Mouse (Mus musculus): ENCODE measurements at regions not wholly inside any gene's neighbourhood (a gene's known extent, or its start where the extent isn't known, plus 50 kb on each side); places are given as distances from the start of the nearest gene placed in this dataset.

GRCm38 (mm10) chr17:88325326-88325909 lies 115.1 kb upstream of the Foxn2 start:
- intact Hi-C loops (cut with DNase I) = loop anchor here (10.0 kb wide), 1 partner anchor 179 kb away; no protein-coding TSS in a partner anchor
- no peak for DNase-seq (ENCODE audit: extremely low spot score in 1 of 2, low spot score in 2 of 2)

DNA sequence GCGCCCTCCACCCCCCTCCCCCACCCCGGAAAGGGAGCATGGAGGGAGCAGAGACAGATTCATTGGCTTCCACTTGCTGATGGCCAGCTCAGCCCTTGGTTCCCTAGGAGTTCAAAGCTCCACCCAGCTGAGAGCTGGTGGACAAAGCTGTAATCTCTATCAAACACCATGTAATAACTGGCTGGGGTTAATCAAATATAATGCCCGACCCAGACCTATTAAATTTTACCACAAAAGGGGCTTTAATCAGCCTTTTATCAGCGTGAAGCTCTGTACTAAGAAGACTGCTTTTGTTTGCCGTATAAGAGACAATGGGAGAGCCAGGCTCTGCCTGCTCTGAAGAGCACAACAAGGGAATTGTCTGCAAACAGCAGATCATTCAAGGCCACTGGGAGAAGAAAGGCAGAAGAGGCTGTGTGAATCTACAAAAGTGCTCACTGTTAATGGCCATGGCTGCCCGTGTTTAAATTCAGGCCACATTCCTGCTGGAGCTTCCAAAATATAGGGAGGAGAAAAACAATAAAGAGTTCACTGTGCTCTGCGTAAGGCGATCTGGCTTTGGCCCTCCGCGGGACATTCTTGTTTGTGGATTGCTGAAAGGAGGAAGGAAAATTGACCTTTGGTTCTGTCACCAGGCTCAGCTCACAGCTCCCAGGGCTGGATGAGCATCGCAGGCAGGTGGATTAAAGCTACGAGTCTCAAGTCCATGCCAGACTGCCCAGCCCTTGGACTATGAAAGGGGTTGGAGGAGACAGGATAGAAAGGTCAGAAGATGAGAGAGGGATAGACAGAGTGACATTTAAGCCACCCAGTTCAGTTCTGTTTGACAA lies 114.4 kb upstream of the Foxn2 start:
- intact Hi-C loops (cut with DNase I) = loop anchor here (10.0 kb wide), 1 partner anchor 179 kb away; no protein-coding TSS in a partner anchor
- DNase-seq (ENCODE audit: extremely low spot score in 1 of 2, low spot score in 2 of 2) = peak in 1 of 2 experiments; percentile 34

GRCm38 (mm10) chr17:88326740-88327123 lies 113.8 kb upstream of the Foxn2 start:
- no peak for DNase-seq (ENCODE audit: extremely low spot score in 1 of 2, low spot score in 2 of 2)
- intact Hi-C loops (cut with DNase I) = loop anchor here (10.0 kb wide), 1 partner anchor 178 kb away; no protein-coding TSS in a partner anchor

DNA sequence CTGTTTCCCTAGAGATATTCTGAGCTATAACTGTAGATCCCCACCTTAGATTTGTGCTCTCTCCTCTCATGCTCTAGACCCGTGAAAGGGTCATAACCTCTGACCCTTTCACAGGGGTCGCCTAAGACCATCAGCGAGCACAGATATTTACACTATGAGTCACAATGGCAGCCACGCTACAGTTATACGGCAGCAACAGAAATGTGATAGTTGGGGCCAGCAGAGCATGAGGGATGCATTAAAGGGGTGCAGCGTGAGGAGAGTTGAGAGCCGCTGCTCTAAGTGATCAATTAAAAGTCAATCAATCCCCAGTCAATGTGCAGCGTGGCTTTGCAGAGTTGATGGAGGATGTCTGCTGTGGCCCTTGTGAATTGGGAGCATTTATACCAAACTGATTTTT lies 112.7 kb upstream of the Foxn2 start:
- intact Hi-C loops (cut with DNase I) = loop anchor here (10.0 kb wide), 1 partner anchor 177 kb away; no protein-coding TSS in a partner anchor
- DNase-seq (ENCODE audit: extremely low spot score in 1 of 2, low spot score in 2 of 2) = no peak

DNA sequence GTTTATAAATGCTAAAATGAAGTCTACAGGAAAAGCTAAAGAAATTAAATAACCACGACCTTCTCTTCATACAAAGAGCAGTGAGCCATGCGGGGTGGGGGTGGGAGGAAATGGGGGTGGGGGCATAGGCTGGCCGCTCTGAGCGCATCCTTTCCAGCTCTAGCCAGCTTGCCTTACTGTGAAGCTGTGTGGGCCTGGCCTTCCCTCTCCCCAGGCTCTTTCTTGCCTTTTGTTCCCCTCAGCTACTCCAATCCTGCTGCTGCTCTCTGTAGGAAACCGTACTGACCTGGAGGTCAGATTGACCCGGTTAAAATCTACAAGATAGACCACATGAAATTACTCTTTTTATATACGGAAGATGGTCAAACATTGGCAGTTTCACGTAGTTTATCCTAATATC lies 111.7 kb upstream of the Foxn2 start:
- no peak for DNase-seq (ENCODE audit: extremely low spot score in 1 of 2, low spot score in 2 of 2)
- intact Hi-C loops (cut with DNase I) = loop anchor here (10.0 kb wide), 1 partner anchor 176 kb away; no protein-coding TSS in a partner anchor

- intact Hi-C loops (cut with DNase I) = loop anchor here (10.0 kb wide), 1 partner anchor 175 kb away; no protein-coding TSS in a partner anchor
- DNase-seq (ENCODE audit: extremely low spot score in 1 of 2, low spot score in 2 of 2) = peak in 1 of 2 experiments; percentile 81
Observed at GRCm38 (mm10) chr17:88329715-88330114, 110.8 kb upstream of the Foxn2 start.

GRCm38 (mm10) chr17:88330129-88330528 lies 110.4 kb upstream of the Foxn2 start:
- DNase-seq (ENCODE audit: extremely low spot score in 1 of 2, low spot score in 2 of 2) = no peak
- intact Hi-C loops (cut with DNase I) = no loop called here

GRCm38 (mm10) chr17:88333816-88334215 lies 106.7 kb upstream of the Foxn2 start:
- DNase-seq (ENCODE audit: extremely low spot score in 1 of 2, low spot score in 2 of 2) = no peak
- intact Hi-C loops (cut with DNase I) = no loop called here

- DNase-seq (ENCODE audit: extremely low spot score in 1 of 2, low spot score in 2 of 2) = no peak
- intact Hi-C loops (cut with DNase I) = loop anchor here (5.0 kb wide), 1 partner anchor 78 kb away; no protein-coding TSS in a partner anchor
Observed at GRCm38 (mm10) chr17:88335271-88335670, 105.2 kb upstream of the Foxn2 start.

GRCm38 (mm10) chr17:88336140-88336769 lies 104.3 kb upstream of the Foxn2 start:
- intact Hi-C loops (cut with DNase I) = loop anchor here (5.0 kb wide), 1 partner anchor 79 kb away; no protein-coding TSS in a partner anchor
- DNase-seq (ENCODE audit: extremely low spot score in 1 of 2, low spot score in 2 of 2) = peak; percentile 39 to 61

DNA sequence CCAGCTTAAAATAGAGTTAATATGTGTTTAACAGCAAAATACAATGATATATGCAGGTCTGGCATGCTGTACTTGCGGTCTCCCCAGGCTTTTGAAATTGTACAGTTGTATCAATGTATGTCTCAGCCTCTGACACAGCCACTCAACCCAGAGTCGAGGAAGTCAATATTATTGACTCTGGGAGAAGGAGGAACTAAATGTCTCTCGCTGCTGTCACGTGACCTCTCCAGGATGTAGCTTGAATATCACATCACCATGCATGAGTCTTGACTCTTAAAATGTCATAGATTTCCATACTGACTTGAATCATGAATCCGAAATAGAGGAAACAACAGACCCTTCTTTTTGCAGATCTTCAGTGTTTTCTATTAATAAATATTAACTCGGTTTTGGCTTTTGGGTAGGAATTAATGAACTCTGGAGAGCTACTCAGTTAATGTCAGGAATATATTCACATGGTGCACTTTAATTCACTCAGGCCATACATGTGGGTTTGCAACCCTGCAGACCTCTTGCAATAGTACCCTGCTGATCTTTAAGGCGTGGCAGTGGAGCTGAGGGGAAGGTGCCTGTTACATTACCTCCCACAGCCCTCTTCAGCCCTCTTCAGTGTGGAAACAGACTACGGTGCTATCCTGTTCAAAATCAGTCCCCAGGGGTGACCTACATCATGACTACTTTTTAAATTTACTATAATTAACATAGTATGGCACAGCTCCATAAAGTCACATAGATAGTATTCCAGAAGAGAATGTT lies 102.7 kb upstream of the Foxn2 start:
- no peak for DNase-seq (ENCODE audit: extremely low spot score in 1 of 2, low spot score in 2 of 2)
- intact Hi-C loops (cut with DNase I) = loop anchor here (5.0 kb wide), 1 partner anchor 81 kb away; no protein-coding TSS in a partner anchor

DNA sequence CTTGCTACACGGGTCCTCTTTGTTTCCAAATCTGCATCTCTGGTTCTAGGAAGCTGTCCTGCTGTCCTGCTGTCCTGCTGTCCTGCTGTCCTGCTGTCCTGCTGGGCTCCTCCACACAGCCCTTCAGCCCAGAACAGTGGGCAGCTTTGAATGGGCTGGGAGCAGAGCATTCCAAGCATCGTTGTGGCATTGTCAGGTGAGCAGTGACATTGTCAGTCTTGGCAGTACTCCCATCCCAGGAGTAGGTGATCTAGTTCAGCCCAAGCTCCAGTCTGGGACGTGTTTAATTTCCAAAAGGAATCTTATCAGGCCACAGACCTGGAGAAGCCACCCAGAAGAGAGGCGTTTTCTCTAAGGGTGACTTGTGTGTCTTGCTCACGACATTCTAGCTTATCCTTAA lies 99.4 kb upstream of the Foxn2 start:
- intact Hi-C loops (cut with DNase I) = no loop called here
- DNase-seq (ENCODE audit: extremely low spot score in 1 of 2, low spot score in 2 of 2) = no peak

DNA sequence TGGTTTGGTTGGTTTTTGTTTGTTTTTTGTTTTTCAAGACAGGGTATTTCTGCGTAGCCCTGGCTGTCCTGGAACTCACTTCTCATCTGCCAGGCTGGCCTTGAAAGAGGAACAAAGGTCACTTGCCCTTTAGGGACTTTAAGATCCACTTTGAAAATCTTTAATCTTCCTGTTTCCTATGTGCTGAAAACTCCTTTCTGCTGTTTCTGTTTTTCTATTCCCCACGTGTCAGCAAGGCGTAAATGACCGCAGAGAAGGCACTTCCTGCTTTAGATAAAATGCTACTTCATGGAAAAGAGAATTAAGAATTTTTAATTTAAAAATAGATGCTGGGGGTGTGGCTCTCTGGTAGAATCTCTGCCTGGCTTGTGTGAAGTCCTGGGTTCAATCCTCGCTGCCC lies 98.9 kb upstream of the Foxn2 start:
- intact Hi-C loops (cut with DNase I) = no loop called here
- no peak for DNase-seq (ENCODE audit: extremely low spot score in 1 of 2, low spot score in 2 of 2)

GRCm38 (mm10) chr17:88343091-88343783 lies 97.3 kb upstream of the Foxn2 start:
- no peak for DNase-seq (ENCODE audit: extremely low spot score in 1 of 2, low spot score in 2 of 2)
- intact Hi-C loops (cut with DNase I) = no loop called here

- DNase-seq (ENCODE audit: extremely low spot score in 1 of 2, low spot score in 2 of 2) = no peak
- intact Hi-C loops (cut with DNase I) = no loop called here
Observed at GRCm38 (mm10) chr17:88345433-88345832, 95.1 kb upstream of the Foxn2 start.

GRCm38 (mm10) chr17:88346896-88347295 lies 93.6 kb upstream of the Foxn2 start:
- intact Hi-C loops (cut with DNase I) = no loop called here
- no peak for DNase-seq (ENCODE audit: extremely low spot score in 1 of 2, low spot score in 2 of 2)

DNA sequence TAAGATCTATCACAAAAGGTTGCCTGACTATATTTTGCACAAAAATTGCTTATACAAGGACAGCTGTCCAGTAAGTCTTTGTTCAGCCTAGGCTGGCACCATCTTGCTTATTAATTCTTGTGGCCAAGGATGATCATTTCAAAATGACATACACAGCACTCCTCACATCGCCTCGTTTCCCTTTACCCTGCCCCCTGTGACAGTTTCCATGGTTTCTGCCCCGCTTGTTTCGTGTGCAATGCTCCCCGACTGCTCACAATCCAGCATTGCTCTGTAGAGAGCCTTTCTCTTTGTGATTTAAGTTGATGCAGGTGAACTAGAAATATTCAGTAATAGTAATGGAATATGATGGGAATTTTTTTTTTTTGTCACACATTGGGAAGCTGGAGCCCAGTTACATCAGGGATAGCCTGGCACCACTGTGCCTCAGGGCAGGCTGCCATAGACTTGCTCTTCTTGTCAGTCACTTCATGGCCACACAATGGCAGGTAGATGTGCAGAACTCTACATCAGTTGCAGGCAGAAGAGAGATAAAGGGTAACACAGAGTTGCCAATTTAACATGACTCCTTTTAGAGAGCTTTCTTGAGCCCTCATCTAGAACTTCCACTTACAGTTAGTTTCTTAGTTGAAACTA lies 90.6 kb upstream of the Foxn2 start:
- no peak for DNase-seq (ENCODE audit: extremely low spot score in 1 of 2, low spot score in 2 of 2)
- intact Hi-C loops (cut with DNase I) = no loop called here

DNA sequence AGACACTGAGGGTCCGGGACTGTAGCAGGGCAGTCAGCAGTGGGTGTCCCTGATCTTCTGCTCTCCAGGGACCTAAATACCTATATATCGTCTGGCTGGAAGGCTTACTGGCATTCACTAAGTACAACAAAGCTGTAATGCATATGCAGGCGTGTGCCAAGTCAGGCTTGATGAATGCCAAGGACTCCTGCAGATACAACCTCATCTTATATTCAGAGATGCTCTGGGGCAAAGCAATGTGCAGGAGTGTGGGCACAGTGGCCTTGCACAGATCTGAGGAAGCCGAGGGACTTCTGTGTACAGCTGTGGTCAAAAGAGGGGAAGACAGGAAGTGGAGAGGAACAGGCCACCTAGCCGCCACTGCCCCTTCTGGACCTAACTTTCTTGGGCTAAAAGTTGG lies 89.5 kb upstream of the Foxn2 start:
- no peak for DNase-seq (ENCODE audit: extremely low spot score in 1 of 2, low spot score in 2 of 2)
- intact Hi-C loops (cut with DNase I) = no loop called here
